In the genomic region with DNA sequence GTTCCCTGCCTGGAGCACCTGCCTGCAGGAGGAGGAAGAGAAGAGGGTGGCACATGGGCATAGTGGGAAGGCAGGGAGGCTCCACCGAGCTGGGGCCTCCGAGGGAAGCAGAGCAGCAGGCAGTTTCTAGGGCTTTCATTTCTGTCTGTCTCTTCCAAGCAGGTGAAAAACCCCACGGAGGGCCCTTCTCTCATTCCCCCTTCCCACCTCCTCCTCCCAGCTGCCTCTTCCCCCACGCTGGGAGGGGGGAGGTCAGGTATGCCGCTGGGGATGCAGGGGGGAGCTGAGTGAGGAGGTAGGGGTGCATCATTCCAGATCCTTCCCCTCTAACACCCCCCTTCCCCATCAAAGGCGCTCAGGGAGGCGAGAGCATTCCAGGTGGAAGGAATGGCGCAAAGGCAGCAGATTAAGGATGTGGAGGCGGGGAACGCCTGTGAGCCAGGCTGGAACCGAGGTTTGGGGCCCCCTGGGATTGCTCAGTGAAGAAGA, we compare ENCODE assay signal across 9 mouse cellular contexts. TPM values are rescaled to one million over a fixed set of nuclear protein-coding genes. Genes with fewer than 3 reads are reported as not detected.
DNase-seq lines count a peak whose midpoint lies in the region; ATAC-seq lines count a peak whose summit lies in the region.
"Had no signal": no experiment of that assay in that cellular context is flagged by ENCODE, and none has a peak within 500 bp of the region (broad histone marks: within the 10 kb centered on the region; RNA-seq: fewer than 3 reads in every experiment).

No protein-coding gene starts in this region.

- H3K4me1 ChIP-seq in kidney, embryonic 15.5 days, result peaks cover 62% of the 10 kb centered on the region
- peaks cover 22% of the 10 kb centered on the region for H3K4me1 ChIP-seq in midbrain, embryonic 13.5 days (replicated peaks)

- H3K27ac ChIP-seq in kidney, embryonic 15.5 days, result peak overlapping the region; percentile 84
- H3K27ac ChIP-seq in midbrain, embryonic 13.5 days, result peak overlapping the region; percentile 47

- 8% methylated on average over 11 of the region's 11 CpGs for WGBS in kidney, embryonic 15.5 days
- WGBS in midbrain, embryonic 13.5 days, result 7% methylated on average over 9 of the region's 11 CpGs

- H3K9ac ChIP-seq in kidney, embryonic 15.5 days, result no peak overlapping the region
- H3K9ac ChIP-seq in midbrain, embryonic 13.5 days (replicated peaks), result 0 out of 2 replicates have a peak overlapping the region, but pooled peaks have one; percentile 28

- H3K4me3 ChIP-seq in kidney, embryonic 15.5 days (replicated peaks), result no peak overlapping the region
- no peak overlapping the region for H3K4me3 ChIP-seq in midbrain, embryonic 13.5 days (replicated peaks)

- no peak for ATAC-seq in kidney, embryonic 15.5 days (replicated peaks; ENCODE audit: low FRiP score)
- ATAC-seq in midbrain, embryonic 13.5 days, result no peak

- DNase-seq in kidney, adult 11 months, result no peak
- DNase-seq in R1 (ENCODE audit: low read depth, low spot score), result peak; percentile 89
- peak; percentile 49 for DNase-seq in gastrocnemius, postnatal 14 days
- no peak for DNase-seq in yolk sac, embryonic 10.5 days (ENCODE audit: low spot score)
- DNase-seq in cerebellum, postnatal 4 days (ENCODE audit: low spot score in 2 of 2), result no peak
- DNase-seq in urinary bladder, postnatal 14 days (ENCODE audit: low spot score), result no peak
- DNase-seq: thymus, adult 2 months had no signal

- H3K27me3 ChIP-seq in kidney, embryonic 15.5 days, result no peaks in the 10 kb centered on the region
- H3K27me3 ChIP-seq in midbrain, embryonic 13.5 days, result no peaks in the 10 kb centered on the region

- peak overlapping the region; percentile 46 for H3K4me2 ChIP-seq in kidney, embryonic 15.5 days
- H3K4me2 ChIP-seq in midbrain, embryonic 13.5 days (replicated peaks), result 0 out of 2 replicates have a peak overlapping the region, but pooled peaks have one; percentile 6

- intact Hi-C loops in gastrocnemius, postnatal 14 days (cut with DNase I; ENCODE audit: low total_unique reads), result no loop called here

- H3K9me3 ChIP-seq in kidney, embryonic 15.5 days (replicated peaks), result 0 out of 2 replicates have a peak, but pooled peaks cover 5% of the 10 kb centered on the region
- H3K9me3 ChIP-seq in midbrain, embryonic 13.5 days, result no peaks in the 10 kb centered on the region

- H3K36me3 ChIP-seq in kidney, embryonic 15.5 days, result no peaks in the 10 kb centered on the region
- no peaks in the 10 kb centered on the region for H3K36me3 ChIP-seq in midbrain, embryonic 13.5 days

RNA-seq across cellular contexts. Expression of a gene that starts 9.4 kb away (rescaled TPM):
- polyA plus RNA-seq in kidney, embryonic 15.5 days (2015; fragmentation: Nextera tagmentation; extraction: Ambion mirVana), result 107 and 109 TPM in 2 replicates
- 10 to 100 TPM; 53.8 to 63.9 TPM for total RNA-seq in gastrocnemius, postnatal 14 days (2021)
- polyA plus RNA-seq in midbrain, embryonic 13.5 days (2015; fragmentation: Nextera tagmentation; extraction: Ambion mirVana), result 28.8 and 34.2 TPM in 2 replicates

Comparison
In these comparisons a context has a peak if more than half of its experiments do, and no peak if none do; other contexts are left out.
1. DNase-seq: peak in R1 (single experiment) and gastrocnemius, postnatal 14 days (single experiment); none in kidney, adult 11 months (single experiment), yolk sac, embryonic 10.5 days (single experiment), cerebellum, postnatal 4 days (0 of 2) and urinary bladder, postnatal 14 days (single experiment).